Mouse (Mus musculus) CH12.LX (cell line): ENCODE data around the gene Prkcb. TPM values are rescaled to one million over a fixed set of nuclear protein-coding genes. Genes with fewer than 3 reads are reported as not detected.

Experiments used
- DNase-seq: peaks from one replicate; pipeline ENCODE4 v3.0.0-alpha.2; 2013; ENCODE audit errors: extremely low read depth
- H3K27ac ChIP-seq: 2 replicates; pipeline ENCODE4 v1.5.1; 2012; ENCODE audit warnings: low read depth, mild to moderate bottlenecking, control low read depth, moderate library complexity; ENCODE audit not compliant: insufficient read depth
- H3K27me3 ChIP-seq: replicated peaks from 2 replicates; pipeline ENCODE3; 2012; ENCODE audit warnings: inconsistent platforms
- H3K36me3 ChIP-seq, 2 experiments: replicated peaks in 1 of 2; 2 replicates each; pipeline versions ENCODE3 to v1.6.1; 2012; ENCODE audit warnings: inconsistent platforms in 1 of 2, low read length in 1 of 2, mild to moderate bottlenecking in 1 of 2, mixed read lengths in 1 of 2, moderate library complexity in 1 of 2; ENCODE audit not compliant: control insufficient read depth in 1 of 2, insufficient read depth in 1 of 2
- H3K4me1 ChIP-seq, 2 experiments: 2 replicates each; pipeline ENCODE4 v1.6.1; 2012; ENCODE audit warnings: inconsistent platforms in 1 of 2, moderate library complexity in 1 of 2; ENCODE audit not compliant: insufficient read depth in 2 of 2, control insufficient read depth in 1 of 2
- H3K4me2 ChIP-seq: 2 replicates; pipeline ENCODE4 v1.6.1; 2012; ENCODE audit warnings: low read depth, mild to moderate bottlenecking, control low read depth; ENCODE audit not compliant: poor library complexity, insufficient read depth, severe bottlenecking
- H3K4me3 ChIP-seq, 3 experiments: fragments of 150-350 bp in 1 of 3; sonication (generic) in 1 of 3; replicated peaks in 1 of 3; 2 replicates each; pipeline versions ENCODE3 to v1.5.1; 2011 to 2012; ENCODE audit warnings: low read depth in 2 of 3, low read length in 2 of 3, mild to moderate bottlenecking in 2 of 3, moderate library complexity in 2 of 3, control low read depth in 1 of 3, improper control_type of control experiment in 1 of 3, inconsistent platforms in 1 of 3, mixed read lengths in 1 of 3; ENCODE audit not compliant: poor library complexity in 1 of 3
- H3K79me2 ChIP-seq: replicated peaks from 2 replicates; pipeline ENCODE4 v1.6.1; 2012; ENCODE audit warnings: mild to moderate bottlenecking, moderate library complexity; ENCODE audit not compliant: control insufficient read depth, poor library complexity, insufficient read depth, severe bottlenecking; ENCODE audit errors: extremely low read depth
- H3K9ac ChIP-seq: 2 replicates; pipeline ENCODE4 v1.6.1; 2012; ENCODE audit warnings: low read depth, mild to moderate bottlenecking, control low read depth, moderate library complexity; ENCODE audit not compliant: insufficient read depth
- H3K9me3 ChIP-seq: replicated peaks from 2 replicates; pipeline ENCODE3; 2012; ENCODE audit warnings: low read length, inconsistent platforms, mixed read lengths
- BHLHE40 ChIP-seq: IDR thresholded peaks from 2 replicates; pipeline ENCODE4 v1.6.1; 2011; ENCODE audit warnings: mild to moderate bottlenecking, low read depth, low read length, improper control_type of control experiment
- CHD1 ChIP-seq: IDR thresholded peaks from 2 replicates; pipeline ENCODE4 v1.6.1; 2012; ENCODE audit warnings: low read depth, low read length, improper control_type of control experiment, inconsistent platforms
- CHD2 ChIP-seq: IDR thresholded peaks from 2 replicates; pipeline ENCODE4 v1.6.1; 2011; ENCODE audit warnings: low read length, improper control_type of control experiment
- E2F4 ChIP-seq: IDR thresholded peaks from 2 replicates; pipeline ENCODE4 v1.6.1; 2011; ENCODE audit warnings: low read depth, low read length, improper control_type of control experiment; ENCODE audit not compliant: insufficient replicate concordance
- ELF1 ChIP-seq: IDR thresholded peaks from 2 replicates; pipeline ENCODE4 v1.6.1; 2014; ENCODE audit warnings: low read depth, mild to moderate bottlenecking, inconsistent platforms, low read length, improper control_type of control experiment
- EP300 ChIP-seq: IDR thresholded peaks from 2 replicates; pipeline ENCODE4 v1.6.1; 2011; ENCODE audit warnings: low read length, improper control_type of control experiment
- ETS1 ChIP-seq: conservative IDR thresholded peaks from 2 replicates; pipeline ENCODE4 v1.6.1; 2012; ENCODE audit warnings: low read depth, mild to moderate bottlenecking, inconsistent platforms, low read length, improper control_type of control experiment, moderate library complexity
- HCFC1 ChIP-seq: IDR thresholded peaks from 2 replicates; pipeline ENCODE4 v1.6.1; 2012; ENCODE audit warnings: low read depth, mild to moderate bottlenecking, inconsistent platforms, low read length, improper control_type of control experiment
- IRF4 ChIP-seq: IDR thresholded peaks from 2 replicates; pipeline ENCODE4 v1.6.1; 2014; ENCODE audit warnings: low read depth, mild to moderate bottlenecking, inconsistent platforms, low read length, improper control_type of control experiment
- JUND ChIP-seq: conservative IDR thresholded peaks from 2 replicates; pipeline ENCODE4 v1.6.1; 2011; ENCODE audit warnings: low read depth, low read length, improper control_type of control experiment
- MAFK ChIP-seq: IDR thresholded peaks from 2 replicates; pipeline ENCODE4 v1.6.1; 2011; ENCODE audit warnings: low read length, improper control_type of control experiment; ENCODE audit not compliant: insufficient replicate concordance
- MAZ ChIP-seq: IDR thresholded peaks from 2 replicates; pipeline ENCODE4 v1.6.1; 2012; ENCODE audit warnings: low read depth, mild to moderate bottlenecking, inconsistent platforms, low read length, improper control_type of control experiment, moderate library complexity
- MEF2A ChIP-seq: IDR thresholded peaks from 2 replicates; pipeline ENCODE4 v1.6.1; 2014; ENCODE audit warnings: low read depth, mild to moderate bottlenecking, inconsistent platforms, low read length, improper control_type of control experiment, borderline replicate concordance
- POLR2A ChIP-seq: IDR thresholded peaks from 2 replicates; pipeline ENCODE4 v1.6.1; 2011; ENCODE audit warnings: low read depth, mild to moderate bottlenecking, improper control_type of control experiment, low read length
- POLR2AphosphoS2 ChIP-seq: IDR thresholded peaks from 2 replicates; pipeline ENCODE4 v1.6.1; 2011; ENCODE audit warnings: low read depth, low read length, improper control_type of control experiment
- RCOR1 ChIP-seq: conservative IDR thresholded peaks from 2 replicates; pipeline ENCODE4 v1.6.1; 2012; ENCODE audit warnings: low read depth, mild to moderate bottlenecking, inconsistent platforms, low read length, improper control_type of control experiment
- SIN3A ChIP-seq: IDR thresholded peaks from 2 replicates; pipeline ENCODE4 v1.6.1; 2012; ENCODE audit warnings: low read length, improper control_type of control experiment, inconsistent platforms
- SMC3 ChIP-seq: IDR thresholded peaks from 2 replicates; pipeline ENCODE4 v1.6.1; 2011; ENCODE audit warnings: low read depth, low read length, improper control_type of control experiment
- TBP ChIP-seq: conservative IDR thresholded peaks from 2 replicates; pipeline ENCODE4 v1.6.1; 2011; ENCODE audit warnings: low read depth, low read length, improper control_type of control experiment
- TCF12 ChIP-seq: IDR thresholded peaks from 2 replicates; pipeline ENCODE4 v1.6.1; 2014; ENCODE audit warnings: low read depth, mild to moderate bottlenecking, inconsistent platforms, low read length, improper control_type of control experiment
- UBTF ChIP-seq: IDR thresholded peaks from 2 replicates; pipeline ENCODE4 v1.6.1; 2012; ENCODE audit warnings: low read depth, mild to moderate bottlenecking, inconsistent platforms, low read length, improper control_type of control experiment, moderate library complexity
- USF2 ChIP-seq: conservative IDR thresholded peaks from 2 replicates; pipeline ENCODE4 v1.6.1; 2011; ENCODE audit warnings: low read depth, low read length, improper control_type of control experiment
- ZC3H11A ChIP-seq: IDR thresholded peaks from 2 replicates; pipeline ENCODE4 v1.6.1; 2012; ENCODE audit warnings: low read depth, mild to moderate bottlenecking, inconsistent platforms, low read length, improper control_type of control experiment
- dilution Hi-C: fragments of 300-500 bp; cut with MboI; formaldehyde crosslinking; loops from 2 replicates; pipeline ENCODE4 v1.14.3; 2020; ENCODE audit warnings: low sequenced_read_pairs; ENCODE audit not compliant: extremely low pct_unique_long_range_greater_than_20kb, extremely low pct_ligation_motif_present
- in situ Hi-C: fragments of 300-500 bp; cut with MboI; formaldehyde crosslinking; loops from 3 replicates; pipeline ENCODE4 v1.14.3; 2019; ENCODE audit warnings: low sequenced_read_pairs, low pct_ligation_motif_present, low pct_unique_long_range_greater_than_20kb, mixed read lengths
- polyA plus RNA-seq: library from polyadenylated mRNA; unstranded; fragments of >175 nt; gene quantifications from 2 replicates; pipeline ENCODE4 v1.2.1, GENCODE M21; 2012; ENCODE audit warnings: low read depth; ENCODE audit not compliant: insufficient read length
- total RNA-seq, 2 experiments: library from RNA; depleted of rRNA; stranded (reverse); fragments of 300-350 nt in 1 of 2; fragments of >200 nt in 1 of 2; gene quantifications; 2 replicates each; pipeline ENCODE4 v1.2.3; 2012 to 2014

The Prkcb gene
- total and polyA plus RNA-seq, 3 experiments: 323 to 463 (median 337) TPM

- peaks cover 34% of the 10 kb centered on the region for H3K9me3 ChIP-seq
- peak; percentile 83 for DNase-seq
- in situ Hi-C loops (loop anchor here (5.0 kb wide), 1 partner anchor 82 kb away; no protein-coding TSS in a partner anchor), dilution Hi-C loops (no loop called here)
- no peak for TF ChIP-seq POLR2AphosphoS2
- TF ChIP-seq ZC3H11A: no peak
- TF ChIP-seq JUND: peak; percentile 42; the same call in 1 of the 2 replicates
- TF ChIP-seq IRF4: 0 out of 2 replicates have a peak, but pooled peaks have one; percentile 3
- TF ChIP-seq BHLHE40: peak; percentile 12; the same call in 1 of the 2 replicates
- TF ChIP-seq ELF1: no peak
- TF ChIP-seq ETS1: no peak
- TF ChIP-seq USF2: no peak
- 0 out of 2 replicates have a peak, but pooled peaks have one; percentile 5 for TF ChIP-seq MAFK
- 0 out of 2 replicates have a peak, but pooled peaks have one; percentile 66 for TF ChIP-seq CHD1
- no peak; the same call in 1 of the 2 replicates for TF ChIP-seq HCFC1
- TF ChIP-seq POLR2A: peak; percentile 34; the same call in 1 of the 2 replicates
- TF ChIP-seq EP300: peak; percentile 77; the same call in 1 of the 2 replicates
- 0 out of 2 replicates have a peak, but pooled peaks have one; percentile 56 for TF ChIP-seq CHD2
- TF ChIP-seq TCF12: 0 out of 2 replicates have a peak, but pooled peaks have one; percentile 19
- TF ChIP-seq UBTF: no peak
- no peak for TF ChIP-seq E2F4
- peak; percentile 85; the same call in 1 of the 2 replicates for TF ChIP-seq MEF2A
- TF ChIP-seq MAZ: peak; percentile 70; the same call in 1 of the 2 replicates
- peak; percentile 73 for TF ChIP-seq SIN3A
- no peak; the same call in 1 of the 2 replicates for TF ChIP-seq RCOR1
- peak; percentile 6; the same call in 1 of the 2 replicates for TF ChIP-seq SMC3
- TF ChIP-seq TBP: 0 out of 2 replicates have a peak, but pooled peaks have one; percentile 5
- H3K27me3 ChIP-seq: no peaks in the 10 kb centered on the region
- H3K27ac ChIP-seq: peak overlapping the region; percentile 99
- peak overlapping the region; percentile 99 for H3K4me2 ChIP-seq
- H3K4me3 ChIP-seq: peak overlapping the region in 2 of 3 experiments; percentile 14 to 46
- peaks cover 23 to 78% of the 10 kb centered on the region in 2 experiments for H3K36me3 ChIP-seq
- H3K4me1 ChIP-seq: peaks cover 26 to 80% of the 10 kb centered on the region in 2 experiments
- peak overlapping the region; percentile 91 for H3K9ac ChIP-seq
- peaks cover 96% of the 10 kb centered on the region for H3K79me2 ChIP-seq
These were observed 21.6 kb downstream of the Prkcb start for GRCm38 (mm10) chr7:122309909-122310725.
